Mouse (Mus musculus): Measurements from ENCODE around the gene Cbr2.

DNA sequence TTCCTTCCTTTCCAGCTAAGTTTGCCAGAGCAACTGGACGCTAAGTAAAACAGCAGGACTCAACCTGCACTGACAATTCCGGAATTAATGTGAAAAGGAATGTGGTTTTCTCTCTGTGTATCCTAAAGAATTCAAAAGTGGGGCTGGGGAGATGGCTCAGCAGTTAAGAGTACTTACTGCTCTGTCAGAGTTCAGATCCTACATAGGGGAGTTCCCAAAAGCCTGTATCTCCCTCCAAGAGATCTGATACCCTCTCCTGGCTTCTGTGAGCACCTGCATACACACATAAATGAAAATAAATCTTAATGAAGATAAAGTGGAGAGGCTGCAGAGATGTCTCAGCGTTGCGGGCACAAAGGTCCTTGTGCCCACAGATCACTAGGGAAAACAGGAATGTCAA lies 19.7 kb upstream of the Cbr2 start:
- TF ChIP-seq POLR2A (IDR thresholded peaks at IDR 0.05; ENCODE audit: extremely low read depth, insufficient read depth, low read length) (no peak), CTCF (IDR thresholded peaks at IDR 0.05; ENCODE audit: low read depth, low read length) (no peak)

Data from liver, adult 2 months (tissue).